Mouse (Mus musculus) embryonic facial prominence, embryonic 14.5 days (tissue): ENCODE measurements at regions not wholly inside any gene's neighbourhood (a gene's known extent, or its start where the extent isn't known, plus 50 kb on each side); places are given as distances from the start of the nearest gene placed in this dataset.

ENCODE experiments used
- ATAC-seq: fragments of 200-750 bp; cut with Nextera tagmentation; 2 replicates; pipeline ENCODE4 v1.8.0; 2017; ENCODE audit warnings: low read depth, moderate number of reproducible peaks, moderate TSS enrichment
- DNase-seq: peaks from one replicate; pipeline ENCODE4 v3.0.0-alpha.2; 2015; ENCODE audit warnings: low spot score
- H3K27ac ChIP-seq: fragments of 300-500 bp; sonication (generic); replicated peaks from 2 replicates; pipeline ENCODE4 v1.5.1; 2014; ENCODE audit warnings: low read depth, mild to moderate bottlenecking, low read length, moderate library complexity
- H3K27me3 ChIP-seq: fragments of 300-500 bp; sonication (generic); replicated peaks from 2 replicates; pipeline ENCODE4 v1.6.1; 2014; ENCODE audit warnings: low read length; ENCODE audit not compliant: control insufficient read depth, insufficient read depth
- H3K36me3 ChIP-seq: fragments of 300-500 bp; sonication (generic); 2 replicates; pipeline ENCODE4 v1.6.1; 2014; ENCODE audit warnings: low read length, mixed read lengths; ENCODE audit not compliant: control insufficient read depth, insufficient read depth
- H3K4me1 ChIP-seq: fragments of 300-500 bp; sonication (generic); 2 replicates; pipeline ENCODE4 v1.6.1; 2014; ENCODE audit warnings: antibody characterized with exemption, low read length; ENCODE audit not compliant: control insufficient read depth, insufficient read depth
- H3K4me2 ChIP-seq: fragments of 300-500 bp; sonication (generic); 2 replicates; pipeline ENCODE4 v1.6.1; 2014; ENCODE audit warnings: low read depth, mild to moderate bottlenecking, low read length, moderate library complexity, mixed read lengths
- H3K4me3 ChIP-seq: fragments of 300-500 bp; sonication (generic); 2 replicates; pipeline ENCODE4 v1.5.1; 2014; ENCODE audit warnings: low read depth, mild to moderate bottlenecking, low read length
- H3K9ac ChIP-seq: fragments of 300-500 bp; sonication (generic); 2 replicates; pipeline ENCODE4 v1.6.1; 2014; ENCODE audit warnings: low read depth, mild to moderate bottlenecking, low read length, moderate library complexity, mixed read lengths
- H3K9me3 ChIP-seq: fragments of 300-500 bp; sonication (generic); 2 replicates; pipeline ENCODE4 v1.6.1; 2016; ENCODE audit warnings: low read length; ENCODE audit not compliant: control insufficient read depth
- WGBS: fragments of 180-500 bp; shearing (Covaris S2); extraction: QIAGEN DNeasy Blood & Tissue Kit; methylation state at CpG from one replicate; pipeline ENCODE4 v1.1.7; 2014; 5-methylcytosine and 5-hydroxymethylcytosine counted together

GRCm38 (mm10) chr1:35806731-35807130 is 261.5 kb upstream of the Hs6st1 start:
- H3K4me2 ChIP-seq: no peak overlapping the region
- H3K4me1 ChIP-seq: peaks cover 13% of the 10 kb centered on the region; the same call in 1 of the 2 replicates
- ATAC-seq: 0 out of 2 replicates have a peak, but pooled peaks have one; percentile 10
- H3K9ac ChIP-seq: no peak overlapping the region
- DNase-seq: peak; percentile 70
- peak overlapping the region; percentile 7 for H3K27ac ChIP-seq
- H3K36me3 ChIP-seq: no peaks in the 10 kb centered on the region
- WGBS: 0% methylated on average over 1 of the region's 1 CpGs
- no peaks in the 10 kb centered on the region for H3K27me3 ChIP-seq
- no peaks in the 10 kb centered on the region for H3K9me3 ChIP-seq
- H3K4me3 ChIP-seq: no peak overlapping the region

- Histone ChIP-seq H3K4me1 (peaks cover 13% of the 10 kb centered on the region; the same call in 1 of the 2 replicates), H3K27ac (no peak overlapping the region), H3K27me3 (no peaks in the 10 kb centered on the region), H3K4me3 (no peak overlapping the region), H3K4me2 (no peak overlapping the region), H3K36me3 (no peaks in the 10 kb centered on the region), H3K9me3 (no peaks in the 10 kb centered on the region), H3K9ac (no peak overlapping the region)
- DNase-seq (no peak), ATAC-seq (no peak)
- 76% methylated on average over 4 of the region's 4 CpGs for WGBS
Measured at GRCm38 (mm10) chr1:35808894-35809293, 259.3 kb upstream of the Hs6st1 start.

GRCm38 (mm10) chr1:35809341-35809740 is 258.9 kb upstream of the Hs6st1 start:
- no peak overlapping the region for H3K9ac ChIP-seq
- ATAC-seq: no peak
- H3K9me3 ChIP-seq: no peaks in the 10 kb centered on the region
- peaks cover 13% of the 10 kb centered on the region; the same call in 1 of the 2 replicates for H3K4me1 ChIP-seq
- H3K4me2 ChIP-seq: no peak overlapping the region
- H3K36me3 ChIP-seq: no peaks in the 10 kb centered on the region
- H3K4me3 ChIP-seq: no peak overlapping the region
- H3K27me3 ChIP-seq: no peaks in the 10 kb centered on the region
- no peak overlapping the region for H3K27ac ChIP-seq
- WGBS: 57% methylated on average over 1 of the region's 1 CpGs
- DNase-seq: no peak

- peaks cover 13% of the 10 kb centered on the region; the same call in 1 of the 2 replicates for H3K4me1 ChIP-seq
- no peak overlapping the region for H3K4me3 ChIP-seq
- H3K27ac ChIP-seq: no peak overlapping the region
- DNase-seq (no peak), ATAC-seq (no peak)
- H3K9ac ChIP-seq: no peak overlapping the region
- H3K36me3 ChIP-seq: no peaks in the 10 kb centered on the region
- no peaks in the 10 kb centered on the region for H3K27me3 ChIP-seq
- WGBS: 86% methylated on average over 8 of the region's 8 CpGs
- no peak overlapping the region for H3K4me2 ChIP-seq
- H3K9me3 ChIP-seq: no peaks in the 10 kb centered on the region
Measured at GRCm38 (mm10) chr1:35810571-35811342, 257.4 kb upstream of the Hs6st1 start.

- H3K4me3 ChIP-seq: no peak overlapping the region
- H3K27ac ChIP-seq: no peak overlapping the region
- no peaks in the 10 kb centered on the region for H3K36me3 ChIP-seq
- 74% methylated on average over 6 of the region's 6 CpGs for WGBS
- H3K9ac ChIP-seq: no peak overlapping the region
- peaks cover 8% of the 10 kb centered on the region; the same call in 1 of the 2 replicates for H3K4me1 ChIP-seq
- no peak overlapping the region for H3K4me2 ChIP-seq
- ATAC-seq (no peak), DNase-seq (no peak)
- no peaks in the 10 kb centered on the region for H3K9me3 ChIP-seq
- no peaks in the 10 kb centered on the region for H3K27me3 ChIP-seq
Measured at GRCm38 (mm10) chr1:35811380-35811779, 256.8 kb upstream of the Hs6st1 start.

GRCm38 (mm10) chr1:35811795-35812194 is 256.4 kb upstream of the Hs6st1 start:
- Histone ChIP-seq H3K27me3 (no peaks in the 10 kb centered on the region), H3K9me3 (no peaks in the 10 kb centered on the region), H3K4me3 (no peak overlapping the region), H3K36me3 (no peaks in the 10 kb centered on the region), H3K9ac (no peak overlapping the region), H3K27ac (no peak overlapping the region), H3K4me2 (no peak overlapping the region), H3K4me1 (peaks cover 4% of the 10 kb centered on the region; the same call in 1 of the 2 replicates)
- DNase-seq (no peak), ATAC-seq (no peak)
- WGBS: 85% methylated on average over 7 of the region's 7 CpGs

GRCm38 (mm10) chr1:35813625-35814024 is 254.6 kb upstream of the Hs6st1 start:
- Histone ChIP-seq H3K27ac (no peak overlapping the region), H3K9me3 (no peaks in the 10 kb centered on the region), H3K36me3 (no peaks in the 10 kb centered on the region), H3K27me3 (no peaks in the 10 kb centered on the region), H3K4me2 (no peak overlapping the region), H3K4me1 (no peaks in the 10 kb centered on the region), H3K4me3 (no peak overlapping the region), H3K9ac (no peak overlapping the region)
- DNase-seq (no peak), ATAC-seq (0 out of 2 replicates have a peak, but pooled peaks have one; percentile 26)
- WGBS: 82% methylated on average over 5 of the region's 5 CpGs

- no peaks in the 10 kb centered on the region for H3K9me3 ChIP-seq
- WGBS: 83% methylated on average over 9 of the region's 9 CpGs
- H3K4me1 ChIP-seq: no peaks in the 10 kb centered on the region
- ATAC-seq (no peak), DNase-seq (no peak)
- no peak overlapping the region for H3K4me2 ChIP-seq
- no peaks in the 10 kb centered on the region for H3K27me3 ChIP-seq
- H3K4me3 ChIP-seq: no peak overlapping the region
- no peaks in the 10 kb centered on the region for H3K36me3 ChIP-seq
- H3K9ac ChIP-seq: no peak overlapping the region
- no peak overlapping the region for H3K27ac ChIP-seq
Measured at GRCm38 (mm10) chr1:35814207-35814606, 254.0 kb upstream of the Hs6st1 start.

- Histone ChIP-seq H3K9ac (no peak overlapping the region), H3K36me3 (no peaks in the 10 kb centered on the region), H3K27ac (no peak overlapping the region), H3K9me3 (no peaks in the 10 kb centered on the region), H3K4me2 (no peak overlapping the region), H3K4me3 (no peak overlapping the region), H3K27me3 (no peaks in the 10 kb centered on the region), H3K4me1 (no peaks in the 10 kb centered on the region)
- WGBS: 89% methylated on average over 3 of the region's 3 CpGs
- DNase-seq (no peak), ATAC-seq (no peak)
Measured at GRCm38 (mm10) chr1:35814751-35815150, 253.4 kb upstream of the Hs6st1 start.
